Mouse (Mus musculus): ENCODE measurements around the gene Prom1.

- TF ChIP-seq CTCF (IDR thresholded peaks at IDR 0.05; ENCODE audit: low read depth) (no peak), EP300 (optimal IDR thresholded peaks at IDR 0.05) (no peak)
These were observed 16.0 kb downstream of the Prom1 start for GRCm38 (mm10) chr5:44085871-44086270.

Data from stomach, postnatal 0 days (tissue).